Mouse (Mus musculus) erythroid progenitor cell, adult 5-6 weeks (primary cell): ENCODE results near the gene Aarsd1. TPM values are rescaled to one million over a fixed set of nuclear protein-coding genes. Genes with fewer than 3 reads are reported as not detected.
"Not testable (repeated sequence)": the region's sequence is repeated elsewhere in the genome, so short reads cannot be mapped to it uniquely, and the experiment has no call there.

Experiments
- ATAC-seq: replicated peaks from 2 replicates; pipeline ENCODE4 v1.8.0; 2016; ENCODE audit warnings: moderate number of reproducible peaks, mild to moderate bottlenecking, moderate TSS enrichment, inconsistent platforms; ENCODE audit not compliant: poor library complexity, low FRiP score, severe bottlenecking
- total RNA-seq, 2 experiments: library from RNA; stranded (forward) in 1 of 2; stranded (reverse) in 1 of 2; fragments of 150-400 nt in 1 of 2; fragments of 186-747, 209-891 nt in 1 of 2; gene quantifications; 2 replicates each; pipeline versions ENCODE4 v1.2.3 to v1.2.4; 2015 to 2017; ENCODE audit warnings: low replicate concordance in 2 of 2

The Aarsd1 gene
- total RNA-seq, 2 experiments from 2014 or later: 2.1 to 13.1 TPM

DNA sequence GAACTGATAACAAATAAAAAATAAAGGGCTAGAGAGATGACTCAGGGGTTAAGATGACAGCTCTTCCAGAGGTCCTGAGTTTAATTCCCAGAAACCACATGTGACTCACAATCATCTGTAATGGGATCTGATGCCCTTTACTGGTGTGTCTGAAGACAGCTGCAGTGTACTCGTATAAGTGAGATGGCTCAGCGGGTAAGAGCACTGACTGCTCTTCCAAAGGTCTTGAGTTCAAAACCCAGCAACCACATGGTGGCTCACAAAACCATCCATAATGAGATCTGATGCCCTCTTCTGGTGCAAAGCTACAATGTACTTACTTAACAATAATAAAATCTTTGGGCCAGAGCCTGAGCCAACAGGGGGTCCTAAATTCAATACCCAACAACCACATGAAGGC lies 2.1 kb downstream of the Aarsd1 start:
- no peak for ATAC-seq

DNA sequence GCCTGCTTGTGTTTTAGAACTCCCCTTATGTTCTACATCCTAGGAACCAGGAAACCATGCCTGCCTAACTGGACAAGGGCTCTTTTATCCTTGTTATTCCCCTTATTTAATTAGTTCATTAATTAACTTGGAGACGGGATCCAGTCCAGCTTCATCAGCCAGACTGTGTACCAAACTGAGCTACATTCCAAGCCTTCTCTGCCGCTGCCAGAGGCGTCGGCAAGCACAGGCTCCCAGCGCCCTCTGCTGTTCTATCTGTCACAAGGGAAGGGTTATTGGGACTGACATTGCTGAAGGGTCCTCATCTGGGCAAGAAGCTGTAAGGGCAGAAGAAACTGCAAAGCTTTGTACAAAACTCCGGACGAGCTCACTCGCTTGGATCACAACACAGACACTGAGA lies 22.3 kb downstream of the Aarsd1 start:
- ATAC-seq: peak; percentile 75; the same call in 1 of the 2 replicates

GRCm38 (mm10) chr11:101381817-101382216 lies 35.6 kb downstream of the Aarsd1 start:
- ATAC-seq: 0 out of 2 replicates have a peak, but pooled peaks have one; percentile 42

DNA sequence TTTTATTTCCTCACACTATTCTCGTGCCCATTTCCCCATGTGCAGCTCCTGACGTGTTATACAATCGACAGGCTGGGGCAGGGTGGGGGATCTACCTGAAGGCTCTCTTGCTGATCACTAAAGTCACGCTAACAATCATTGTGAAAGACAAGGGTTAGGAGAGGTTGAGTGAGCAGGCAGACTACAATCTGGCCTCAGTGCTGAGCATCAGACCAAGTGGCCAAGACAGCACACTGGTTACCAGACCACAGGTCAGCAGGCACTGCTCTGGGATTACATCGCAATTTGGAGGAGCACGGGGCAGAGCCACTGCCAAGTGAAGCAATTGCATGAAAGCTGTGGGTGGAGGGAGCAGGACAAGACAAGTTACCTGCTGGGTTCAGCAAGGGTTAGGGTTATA lies 38.5 kb downstream of the Aarsd1 start:
- ATAC-seq: no peak

DNA sequence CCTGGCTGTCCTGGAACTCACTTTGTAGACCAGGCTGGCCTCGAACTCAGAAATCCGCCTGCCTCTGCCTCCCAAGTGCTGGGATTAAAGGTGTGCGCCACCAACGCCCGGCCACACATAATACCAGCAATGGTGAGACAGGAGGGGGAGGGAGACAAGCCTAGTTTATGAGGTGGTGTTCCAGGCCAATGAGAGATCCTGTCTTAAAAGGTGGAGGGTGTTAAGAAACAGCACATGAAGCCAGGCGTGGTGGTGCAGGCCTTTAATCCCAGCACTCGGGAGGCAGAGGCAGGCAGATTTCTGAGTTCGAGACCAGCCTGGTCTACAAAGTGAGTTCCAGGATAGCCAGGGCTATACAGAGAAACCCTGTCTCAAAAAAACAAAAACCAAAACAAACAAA lies 39.2 kb downstream of the Aarsd1 start:
- ATAC-seq: not testable (repeated sequence)

DNA sequence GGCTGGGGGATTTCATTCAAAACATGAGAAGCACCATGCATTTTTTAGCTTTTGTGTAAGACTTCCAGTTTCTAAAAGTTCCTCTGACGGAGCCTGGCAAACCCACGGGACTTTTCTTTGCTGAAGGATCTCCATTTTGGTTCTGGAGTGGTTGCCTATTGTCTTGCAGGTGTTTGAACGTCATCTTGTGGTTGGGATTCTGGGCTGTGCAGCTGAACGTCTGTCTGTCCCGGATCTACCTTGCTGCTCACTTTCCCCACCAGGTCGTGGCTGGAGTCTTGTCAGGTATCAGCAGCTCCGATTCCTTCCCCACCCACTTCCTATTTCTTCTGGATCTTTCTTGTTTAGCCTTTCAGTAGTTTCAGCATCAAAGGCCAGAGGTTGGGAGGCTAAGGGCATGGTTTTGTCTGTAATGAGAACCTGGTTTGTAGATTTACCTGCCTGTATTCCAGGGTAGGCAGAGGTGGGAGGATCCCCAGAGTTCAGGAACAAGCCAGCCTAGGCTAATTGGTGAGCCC lies 42.9 kb downstream of the Aarsd1 start:
- ATAC-seq: no peak

GRCm38 (mm10) chr11:101370141-101370540 lies 47.3 kb downstream of the Aarsd1 start:
- ATAC-seq: no peak

- ATAC-seq: no peak
These were observed 50.0 kb downstream of the Aarsd1 start, which contains the start of gene G6pc for GRCm38 (mm10) chr11:101367326-101367935. G6pc (plus strand) TSS chr11:101367561.

DNA sequence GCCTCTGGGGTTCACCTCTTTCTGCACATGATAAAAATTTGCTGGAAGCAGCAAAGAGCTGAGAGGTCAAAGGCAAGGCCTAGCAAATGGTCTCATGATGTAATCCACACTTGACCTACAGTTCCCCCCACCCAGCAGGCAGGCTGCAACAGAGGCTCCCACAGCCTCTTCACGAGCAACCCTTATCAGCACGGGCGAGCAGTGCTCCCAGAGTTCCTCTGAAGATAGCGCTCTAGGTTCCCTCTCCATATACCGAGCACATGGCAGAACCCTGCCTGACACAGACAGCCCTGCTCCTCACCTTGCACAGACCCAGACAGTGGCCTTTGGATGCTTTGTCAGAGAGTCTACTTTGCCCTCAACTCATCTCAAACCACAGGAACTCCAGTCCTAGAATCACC lies 52.9 kb downstream of the Aarsd1 start:
- 0 out of 2 replicates have a peak, but pooled peaks have one; percentile 43 for ATAC-seq

- no peak for ATAC-seq
These were observed 56.7 kb downstream of the Aarsd1 start for GRCm38 (mm10) chr11:101360651-101361113.

DNA sequence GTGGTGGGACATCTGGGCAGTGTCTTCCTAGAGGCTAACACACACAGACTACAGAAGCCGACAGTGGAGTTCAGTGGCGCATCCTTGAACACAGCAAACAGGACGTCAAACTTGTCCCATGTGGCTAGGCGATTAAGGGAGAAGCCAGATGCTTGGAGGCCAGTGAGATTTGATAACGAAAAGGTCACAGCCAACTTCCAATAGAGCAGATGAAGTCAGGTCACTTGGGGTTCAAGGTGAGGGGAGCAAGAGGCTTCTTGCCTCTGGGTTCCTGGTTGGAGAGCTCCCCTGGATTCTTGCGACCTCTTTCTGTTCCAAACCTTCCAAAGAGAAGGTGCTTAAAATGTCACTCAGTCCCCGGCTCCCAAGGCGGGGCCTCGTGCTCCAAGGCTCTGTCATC lies 57.6 kb downstream of the Aarsd1 start:
- ATAC-seq: no peak

DNA sequence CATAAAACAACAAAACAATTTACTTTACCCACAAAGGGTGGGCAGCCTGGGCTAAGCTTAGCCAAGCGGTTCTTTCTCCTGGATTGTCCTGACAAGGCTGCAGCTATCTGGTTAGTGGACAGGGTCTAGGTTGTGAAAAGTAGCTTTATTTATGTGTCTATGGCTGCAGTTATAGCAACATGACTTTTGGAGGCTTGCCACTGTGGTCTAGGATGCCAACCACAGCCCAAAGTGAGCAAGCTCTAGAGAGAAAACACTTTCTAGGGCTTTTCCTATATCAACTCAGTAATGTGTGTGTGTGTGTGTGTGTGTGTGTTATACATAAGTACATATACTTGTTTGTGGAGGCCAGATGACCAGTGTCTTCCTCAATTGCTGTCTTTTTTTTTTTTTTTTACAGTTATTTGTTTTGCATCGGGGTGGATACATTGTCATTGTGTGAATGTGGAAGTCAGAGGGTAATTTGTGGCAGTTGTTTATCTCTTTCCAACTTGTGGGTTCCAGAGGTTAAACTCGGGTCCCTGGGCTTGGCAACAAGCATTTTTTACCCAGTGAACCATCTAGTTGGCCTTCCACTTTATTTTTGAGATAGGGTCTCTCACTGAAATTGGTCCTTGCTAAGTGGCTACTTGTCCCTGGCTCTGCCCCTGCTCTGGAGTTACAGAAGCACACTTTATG lies 59.8 kb downstream of the Aarsd1 start:
- no peak for ATAC-seq

Other genes starting within 250 kb of the Aarsd1 start
- gene Cntnap1, start 247.1 kb downstream of the Aarsd1 start, total RNA-seq (2015; ENCODE audit: low replicate concordance): not detected in 2 replicates
- gene Cntnap1, start 247.1 kb downstream of the Aarsd1 start, total RNA-seq (2017; ENCODE audit: low replicate concordance): not detected in 2 replicates
- gene Plekhh3, start 246.3 kb downstream of the Aarsd1 start, total RNA-seq (2015; ENCODE audit: low replicate concordance): not detected in 2 replicates
- not detected in 2 replicates for gene Plekhh3, start 246.3 kb downstream of the Aarsd1 start, total RNA-seq (2017; ENCODE audit: low replicate concordance)
- gene Ccr10, start 242.2 kb downstream of the Aarsd1 start, total RNA-seq (2015; ENCODE audit: low replicate concordance): not detected in 2 replicates
- gene Ccr10, start 242.2 kb downstream of the Aarsd1 start, total RNA-seq (2017; ENCODE audit: low replicate concordance): not detected in 2 replicates
- gene Ezh1, start 191.2 kb downstream of the Aarsd1 start, total RNA-seq (2015; ENCODE audit: low replicate concordance): 32.3 and 58.4 TPM in 2 replicates
- 43.8 and 53.9 TPM in 2 replicates for gene Ezh1, start 191.2 kb downstream of the Aarsd1 start, total RNA-seq (2017; ENCODE audit: low replicate concordance)
- gene Ramp2, start 171.6 kb downstream of the Aarsd1 start, total RNA-seq (2015; ENCODE audit: low replicate concordance): not detected in 2 replicates
- not detected in 2 replicates for gene Ramp2, start 171.6 kb downstream of the Aarsd1 start, total RNA-seq (2017; ENCODE audit: low replicate concordance)
- 133 and 142 TPM in 2 replicates for gene Vps25, start 163.9 kb downstream of the Aarsd1 start, total RNA-seq (2015; ENCODE audit: low replicate concordance)
- gene Vps25, start 163.9 kb downstream of the Aarsd1 start, total RNA-seq (2017; ENCODE audit: low replicate concordance): 27.3 and 31.7 TPM in 2 replicates
- gene Wnk4, start 157.0 kb downstream of the Aarsd1 start, total RNA-seq (2015; ENCODE audit: low replicate concordance): 0.72 and 5.9 TPM in 2 replicates
- 2.8 and 3.1 TPM in 2 replicates for gene Wnk4, start 157.0 kb downstream of the Aarsd1 start, total RNA-seq (2017; ENCODE audit: low replicate concordance)
- 5.8 and 10.1 TPM in 2 replicates for gene Cntd1, start 138.6 kb downstream of the Aarsd1 start, total RNA-seq (2015; ENCODE audit: low replicate concordance)
- gene Cntd1, start 138.6 kb downstream of the Aarsd1 start, total RNA-seq (2017; ENCODE audit: low replicate concordance): 11.1 and 11.6 TPM in 2 replicates
- 19.8 and 33.1 TPM in 2 replicates for gene Coa3, start 138.5 kb downstream of the Aarsd1 start, total RNA-seq (2015; ENCODE audit: low replicate concordance)
- gene Coa3, start 138.5 kb downstream of the Aarsd1 start, total RNA-seq (2017; ENCODE audit: low replicate concordance): 5.3 and 16.2 TPM in 2 replicates
- gene Becn1, start 115.3 kb downstream of the Aarsd1 start, total RNA-seq (2015; ENCODE audit: low replicate concordance): 71.4 and 72.5 TPM in 2 replicates
- 273 TPM in 2 replicates for gene Becn1, start 115.3 kb downstream of the Aarsd1 start, total RNA-seq (2017; ENCODE audit: low replicate concordance)
- 425 and 456 TPM in 2 replicates for gene Psme3, start 101.4 kb downstream of the Aarsd1 start, total RNA-seq (2015; ENCODE audit: low replicate concordance)
- gene Psme3, start 101.4 kb downstream of the Aarsd1 start, total RNA-seq (2017; ENCODE audit: low replicate concordance): 261 and 313 TPM in 2 replicates
- gene Aoc2, start 92.6 kb downstream of the Aarsd1 start, total RNA-seq (2015; ENCODE audit: low replicate concordance): 25.2 and 38.6 TPM in 2 replicates
- 12.8 and 18.9 TPM in 2 replicates for gene Aoc2, start 92.6 kb downstream of the Aarsd1 start, total RNA-seq (2017; ENCODE audit: low replicate concordance)
- gene Aoc3, start 87.0 kb downstream of the Aarsd1 start, total RNA-seq (2015; ENCODE audit: low replicate concordance): 2.5 TPM in 1 of 2 replicates, not detected in the other
- gene Aoc3, start 87.0 kb downstream of the Aarsd1 start, total RNA-seq (2017; ENCODE audit: low replicate concordance): 0.51 TPM in 1 of 2 replicates, not detected in the other
- not detected in 2 replicates for gene G6pc, start 50.1 kb downstream of the Aarsd1 start, total RNA-seq (2015; ENCODE audit: low replicate concordance)
- not detected in 2 replicates for gene G6pc, start 50.1 kb downstream of the Aarsd1 start, total RNA-seq (2017; ENCODE audit: low replicate concordance)
- gene Gm27029, start 7.2 kb upstream of the Aarsd1 start, total RNA-seq (2015; ENCODE audit: low replicate concordance): 3.2 TPM in 1 of 2 replicates, not detected in the other
- not detected in 2 replicates for gene Gm27029, start 7.2 kb upstream of the Aarsd1 start, total RNA-seq (2017; ENCODE audit: low replicate concordance)
- 0.42 and 1.8 TPM in 2 replicates for gene Rundc1, start 7.5 kb upstream of the Aarsd1 start, total RNA-seq (2015; ENCODE audit: low replicate concordance)
- gene Rundc1, start 7.5 kb upstream of the Aarsd1 start, total RNA-seq (2017; ENCODE audit: low replicate concordance): 1.8 and 2.6 TPM in 2 replicates
- not detected in 2 replicates for gene Ptges3l, start 7.7 kb upstream of the Aarsd1 start, total RNA-seq (2015; ENCODE audit: low replicate concordance)
- not detected in 2 replicates for gene Ptges3l, start 7.7 kb upstream of the Aarsd1 start, total RNA-seq (2017; ENCODE audit: low replicate concordance)
- 179 and 183 TPM in 2 replicates for gene Rpl27, start 24.7 kb upstream of the Aarsd1 start, total RNA-seq (2015; ENCODE audit: low replicate concordance)
- 266 and 615 TPM in 2 replicates for gene Rpl27, start 24.7 kb upstream of the Aarsd1 start, total RNA-seq (2017; ENCODE audit: low replicate concordance)
- 39.8 and 73.2 TPM in 2 replicates for gene Ifi35, start 30.8 kb upstream of the Aarsd1 start, total RNA-seq (2015; ENCODE audit: low replicate concordance)
- gene Ifi35, start 30.8 kb upstream of the Aarsd1 start, total RNA-seq (2017; ENCODE audit: low replicate concordance): 43.6 and 47.4 TPM in 2 replicates
- gene Rnd2, start 47.4 kb upstream of the Aarsd1 start, total RNA-seq (2015; ENCODE audit: low replicate concordance): not detected in 2 replicates
- not detected in 2 replicates for gene Rnd2, start 47.4 kb upstream of the Aarsd1 start, total RNA-seq (2017; ENCODE audit: low replicate concordance)
- gene Vat1, start 48.6 kb upstream of the Aarsd1 start, total RNA-seq (2015; ENCODE audit: low replicate concordance): 9.0 and 13.4 TPM in 2 replicates
- gene Vat1, start 48.6 kb upstream of the Aarsd1 start, total RNA-seq (2017; ENCODE audit: low replicate concordance): 4.7 and 6.1 TPM in 2 replicates
- 85.1 and 137 TPM in 2 replicates for gene Brca1, start 134.3 kb upstream of the Aarsd1 start, total RNA-seq (2015; ENCODE audit: low replicate concordance)
- 153 and 177 TPM in 2 replicates for gene Brca1, start 134.3 kb upstream of the Aarsd1 start, total RNA-seq (2017; ENCODE audit: low replicate concordance)
- 108 and 112 TPM in 2 replicates for gene Nbr1, start 134.5 kb upstream of the Aarsd1 start, total RNA-seq (2015; ENCODE audit: low replicate concordance)
- gene Nbr1, start 134.5 kb upstream of the Aarsd1 start, total RNA-seq (2017; ENCODE audit: low replicate concordance): 82.8 and 107 TPM in 2 replicates
- gene Tmem106a, start 164.6 kb upstream of the Aarsd1 start, total RNA-seq (2015; ENCODE audit: low replicate concordance): 13.7 and 22.2 TPM in 2 replicates
- 2.6 and 3.0 TPM in 2 replicates for gene Tmem106a, start 164.6 kb upstream of the Aarsd1 start, total RNA-seq (2017; ENCODE audit: low replicate concordance)
- not detected in 2 replicates for gene Gm11634, start 181.6 kb upstream of the Aarsd1 start, total RNA-seq (2015; ENCODE audit: low replicate concordance)
- not detected in 2 replicates for gene Gm11634, start 181.6 kb upstream of the Aarsd1 start, total RNA-seq (2017; ENCODE audit: low replicate concordance)
- 81.1 and 91.4 TPM in 2 replicates for gene Rdm1, start 209.6 kb upstream of the Aarsd1 start, total RNA-seq (2015; ENCODE audit: low replicate concordance)
- gene Rdm1, start 209.6 kb upstream of the Aarsd1 start, total RNA-seq (2017; ENCODE audit: low replicate concordance): 34.5 and 43.0 TPM in 2 replicates
- gene Arl4d, start 247.9 kb upstream of the Aarsd1 start, total RNA-seq (2015; ENCODE audit: low replicate concordance): not detected in 2 replicates
- gene Arl4d, start 247.9 kb upstream of the Aarsd1 start, total RNA-seq (2017; ENCODE audit: low replicate concordance): 1.0 and 1.5 TPM in 2 replicates